Mouse (Mus musculus) hindbrain, embryonic 13.5 days (tissue): Measurements from ENCODE around the gene Gm826. TPM values are rescaled to one million over a fixed set of nuclear protein-coding genes. Genes with fewer than 3 reads are reported as not detected.

ENCODE experiments used
- ATAC-seq: fragments of 200-750 bp; cut with Nextera tagmentation; 2 replicates; pipeline ENCODE4 v1.8.0; 2017; ENCODE audit warnings: moderate TSS enrichment; ENCODE audit not compliant: low FRiP score
- H3K27ac ChIP-seq: fragments of 300-500 bp; sonication (generic); 2 replicates; pipeline ENCODE4 v1.5.1; 2015; ENCODE audit warnings: inconsistent platforms, mild to moderate bottlenecking, moderate library complexity
- H3K27me3 ChIP-seq: fragments of 300-500 bp; sonication (generic); 2 replicates; pipeline ENCODE4 v1.6.1; 2015; ENCODE audit warnings: mild to moderate bottlenecking, inconsistent platforms
- H3K36me3 ChIP-seq: fragments of 300-500 bp; sonication (generic); 2 replicates; pipeline ENCODE4 v1.6.1; 2015; ENCODE audit warnings: mild to moderate bottlenecking, inconsistent platforms
- H3K4me1 ChIP-seq: fragments of 300-500 bp; sonication (generic); replicated peaks from 2 replicates; pipeline ENCODE4 v1.6.1; 2015; ENCODE audit warnings: inconsistent platforms
- H3K4me2 ChIP-seq: fragments of 300-500 bp; sonication (generic); 2 replicates; pipeline ENCODE4 v1.6.1; 2015; ENCODE audit warnings: inconsistent platforms, mild to moderate bottlenecking, moderate library complexity
- H3K4me3 ChIP-seq: fragments of 300-500 bp; sonication (generic); 2 replicates; pipeline ENCODE4 v1.5.1; 2015; ENCODE audit warnings: mild to moderate bottlenecking, inconsistent platforms
- H3K9ac ChIP-seq: fragments of 300-500 bp; sonication (generic); 2 replicates; pipeline ENCODE4 v1.6.1; 2015; ENCODE audit warnings: mild to moderate bottlenecking, inconsistent platforms
- H3K9me3 ChIP-seq: fragments of 300-500 bp; sonication (generic); 2 replicates; pipeline ENCODE4 v1.6.1; 2016; ENCODE audit warnings: inconsistent platforms
- WGBS: fragments of 180-500 bp; shearing (Covaris S2); methylation state at CpG from one replicate; pipeline ENCODE4 v1.1.7; 2015; 5-methylcytosine and 5-hydroxymethylcytosine counted together
- polyA plus RNA-seq: library from polyadenylated mRNA; unstranded; fragments of >200 nt; fragmentation: Nextera tagmentation; extraction: Ambion mirVana; gene quantifications from 2 replicates; pipeline ENCODE4 v1.2.1, GENCODE M21; 2015

The Gm826 gene
- polyA plus RNA-seq, 1 experiment from 2014 or later: not detected

GRCm38 (mm10) chr2:160364666-160365065 lies 30.7 kb upstream of the Gm826 start:
- Histone ChIP-seq H3K4me2 (peak overlapping the region; percentile 87), H3K9me3 (no peaks in the 10 kb centered on the region), H3K9ac (peak overlapping the region; percentile 83), H3K4me3 (peak overlapping the region; percentile 62), H3K27ac (no peak overlapping the region), H3K4me1 (peaks cover 52% of the 10 kb centered on the region), H3K27me3 (peaks cover 79% of the 10 kb centered on the region), H3K36me3 (no peaks in the 10 kb centered on the region)
- 1% methylated on average over 12 of the region's 12 CpGs for WGBS
- ATAC-seq: no peak

GRCm38 (mm10) chr2:160364128-160364650 lies 30.2 kb upstream of the Gm826 start:
- under 1% methylated on average over 8 of the region's 9 CpGs for WGBS
- H3K4me1 ChIP-seq: peaks cover 47% of the 10 kb centered on the region
- peak overlapping the region; percentile 87 for H3K4me2 ChIP-seq
- no peaks in the 10 kb centered on the region for H3K9me3 ChIP-seq
- 0 out of 2 replicates have a peak overlapping the region, but pooled peaks have one; percentile 24 for H3K9ac ChIP-seq
- no peaks in the 10 kb centered on the region for H3K36me3 ChIP-seq
- no peak overlapping the region for H3K27ac ChIP-seq
- H3K4me3 ChIP-seq: peak overlapping the region; percentile 62
- H3K27me3 ChIP-seq: peaks cover 79% of the 10 kb centered on the region
- ATAC-seq: no peak

GRCm38 (mm10) chr2:160363201-160363600 lies 29.2 kb upstream of the Gm826 start:
- Histone ChIP-seq H3K4me2 (peak overlapping the region; percentile 87), H3K27me3 (peaks cover 79% of the 10 kb centered on the region), H3K9me3 (no peaks in the 10 kb centered on the region), H3K9ac (peak overlapping the region; percentile 39; the same call in 1 of the 2 replicates), H3K27ac (no peak overlapping the region), H3K4me1 (peaks cover 43% of the 10 kb centered on the region), H3K36me3 (no peaks in the 10 kb centered on the region), H3K4me3 (peak overlapping the region; percentile 21)
- WGBS: 10% methylated on average over 4 of the region's 4 CpGs
- ATAC-seq: no peak

GRCm38 (mm10) chr2:160361442-160362121 lies 27.6 kb upstream of the Gm826 start:
- H3K27ac ChIP-seq: no peak overlapping the region
- H3K36me3 ChIP-seq: no peaks in the 10 kb centered on the region
- peaks cover 44% of the 10 kb centered on the region for H3K4me1 ChIP-seq
- WGBS: 8% methylated on average over 16 of the region's 16 CpGs
- H3K27me3 ChIP-seq: peaks cover 92% of the 10 kb centered on the region
- no peaks in the 10 kb centered on the region for H3K9me3 ChIP-seq
- H3K4me3 ChIP-seq: no peak overlapping the region
- H3K4me2 ChIP-seq: peak overlapping the region; percentile 29
- ATAC-seq: no peak
- H3K9ac ChIP-seq: peak overlapping the region; percentile 19; the same call in 1 of the 2 replicates

GRCm38 (mm10) chr2:160360234-160360874 lies 26.4 kb upstream of the Gm826 start:
- no peak overlapping the region for H3K9ac ChIP-seq
- WGBS: 5% methylated on average over 8 of the region's 8 CpGs
- H3K27me3 ChIP-seq: peaks cover 81% of the 10 kb centered on the region
- no peak overlapping the region for H3K4me3 ChIP-seq
- H3K36me3 ChIP-seq: no peaks in the 10 kb centered on the region
- H3K4me2 ChIP-seq: peak overlapping the region; percentile 29; the same call in 1 of the 2 replicates
- H3K4me1 ChIP-seq: peaks cover 32% of the 10 kb centered on the region
- no peak overlapping the region for H3K27ac ChIP-seq
- no peak for ATAC-seq
- H3K9me3 ChIP-seq: no peaks in the 10 kb centered on the region

GRCm38 (mm10) chr2:160358896-160359295 lies 24.9 kb upstream of the Gm826 start:
- 9% methylated on average over 4 of the region's 4 CpGs for WGBS
- no peak for ATAC-seq
- Histone ChIP-seq H3K4me2 (no peak overlapping the region), H3K9ac (no peak overlapping the region), H3K27ac (no peak overlapping the region), H3K36me3 (no peaks in the 10 kb centered on the region), H3K4me3 (no peak overlapping the region), H3K4me1 (peaks cover 21% of the 10 kb centered on the region), H3K27me3 (peaks cover 69% of the 10 kb centered on the region), H3K9me3 (no peaks in the 10 kb centered on the region)

GRCm38 (mm10) chr2:160357442-160357841 lies 23.5 kb upstream of the Gm826 start:
- H3K9ac ChIP-seq: no peak overlapping the region
- no peak for ATAC-seq
- peaks cover 21% of the 10 kb centered on the region for H3K4me1 ChIP-seq
- H3K9me3 ChIP-seq: no peaks in the 10 kb centered on the region
- H3K4me3 ChIP-seq: no peak overlapping the region
- 33% methylated on average over 4 of the region's 4 CpGs for WGBS
- H3K27me3 ChIP-seq: peaks cover 69% of the 10 kb centered on the region
- H3K27ac ChIP-seq: no peak overlapping the region
- no peak overlapping the region for H3K4me2 ChIP-seq
- no peaks in the 10 kb centered on the region for H3K36me3 ChIP-seq

GRCm38 (mm10) chr2:160356132-160356531 lies 22.2 kb upstream of the Gm826 start:
- peaks cover 19% of the 10 kb centered on the region for H3K4me1 ChIP-seq
- WGBS: 56% methylated on average over 5 of the region's 5 CpGs
- H3K9me3 ChIP-seq: no peaks in the 10 kb centered on the region
- no peaks in the 10 kb centered on the region for H3K36me3 ChIP-seq
- H3K27me3 ChIP-seq: peaks cover 58% of the 10 kb centered on the region
- no peak for ATAC-seq
- no peak overlapping the region for H3K4me2 ChIP-seq
- H3K9ac ChIP-seq: no peak overlapping the region
- H3K27ac ChIP-seq: no peak overlapping the region
- no peak overlapping the region for H3K4me3 ChIP-seq

- H3K9me3 ChIP-seq: no peaks in the 10 kb centered on the region
- no peaks in the 10 kb centered on the region for H3K36me3 ChIP-seq
- ATAC-seq: no peak
- H3K27ac ChIP-seq: no peak overlapping the region
- no peak overlapping the region for H3K4me2 ChIP-seq
- peaks cover 47% of the 10 kb centered on the region for H3K27me3 ChIP-seq
- no peak overlapping the region for H3K4me3 ChIP-seq
- no peak overlapping the region for H3K9ac ChIP-seq
- H3K4me1 ChIP-seq: peaks cover 20% of the 10 kb centered on the region
- 54% methylated on average over 2 of the region's 2 CpGs for WGBS
These were observed 20.4 kb upstream of the Gm826 start for GRCm38 (mm10) chr2:160354319-160354718.

- H3K27me3 ChIP-seq: peaks cover 40% of the 10 kb centered on the region
- no peaks in the 10 kb centered on the region for H3K36me3 ChIP-seq
- H3K4me3 ChIP-seq: no peak overlapping the region
- peaks cover 15% of the 10 kb centered on the region for H3K4me1 ChIP-seq
- H3K9me3 ChIP-seq: no peaks in the 10 kb centered on the region
- 77% methylated on average over 2 of the region's 2 CpGs for WGBS
- H3K4me2 ChIP-seq: no peak overlapping the region
- no peak for ATAC-seq
- no peak overlapping the region for H3K9ac ChIP-seq
- no peak overlapping the region for H3K27ac ChIP-seq
These were observed 19.6 kb upstream of the Gm826 start for GRCm38 (mm10) chr2:160353581-160353980.

- ATAC-seq: no peak
- no peaks in the 10 kb centered on the region for H3K9me3 ChIP-seq
- no peak overlapping the region for H3K4me3 ChIP-seq
- no peak overlapping the region for H3K9ac ChIP-seq
- peaks cover 19% of the 10 kb centered on the region for H3K27me3 ChIP-seq
- H3K27ac ChIP-seq: no peak overlapping the region
- H3K36me3 ChIP-seq: no peaks in the 10 kb centered on the region
- no peak overlapping the region for H3K4me2 ChIP-seq
- 23% methylated on average over 8 of the region's 8 CpGs for WGBS
- peaks cover 6% of the 10 kb centered on the region for H3K4me1 ChIP-seq
These were observed 17.1 kb upstream of the Gm826 start for GRCm38 (mm10) chr2:160351038-160351574.

- peaks cover 19% of the 10 kb centered on the region for H3K27me3 ChIP-seq
- ATAC-seq: no peak
- 81% methylated on average over 4 of the region's 4 CpGs for WGBS
These were observed 15.6 kb upstream of the Gm826 start for GRCm38 (mm10) chr2:160349578-160349977.

More at GRCm38 (mm10) chr2:160349578-160349977, 15.6 kb upstream of the Gm826 start:
- Histone ChIP-seq H3K4me2 (no peak overlapping the region), H3K36me3 (no peaks in the 10 kb centered on the region), H3K4me1 (peaks cover 6% of the 10 kb centered on the region), H3K9me3 (no peaks in the 10 kb centered on the region), H3K27ac (no peak overlapping the region), H3K9ac (no peak overlapping the region), H3K4me3 (no peak overlapping the region)
